Mouse (Mus musculus): Measurements from ENCODE around the gene Cd68.

DNA sequence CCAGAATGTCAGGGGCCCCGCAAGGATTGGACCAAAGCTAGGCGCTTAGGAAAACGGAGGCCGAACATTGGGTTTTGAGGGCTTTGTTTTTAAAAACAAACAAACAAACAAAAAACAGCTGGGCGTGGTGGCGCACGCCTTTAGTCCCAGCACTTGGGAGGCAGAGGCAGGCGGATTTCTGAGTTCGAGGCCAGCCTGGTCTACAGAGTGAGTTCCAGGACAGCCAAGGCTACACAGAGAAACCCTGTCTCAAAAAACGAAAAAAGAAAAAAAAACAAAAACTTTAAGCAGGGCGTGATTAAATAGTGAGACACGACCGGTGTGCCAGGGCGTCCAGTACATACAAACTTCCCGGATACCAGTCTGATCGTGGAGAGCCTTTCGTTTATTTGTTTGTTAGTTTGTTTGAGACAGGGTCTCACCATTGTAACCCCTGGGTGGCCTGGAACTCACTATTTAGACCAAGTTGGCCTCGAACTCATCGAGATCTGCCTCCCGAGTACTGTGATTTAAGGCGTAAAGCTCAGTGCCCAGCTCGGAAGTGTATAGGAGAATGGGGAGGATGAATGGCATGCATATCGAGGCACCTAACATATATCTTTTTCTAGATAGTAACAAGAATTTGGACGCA, 16.4 kb upstream of the Cd68 start:
- TF ChIP-seq POLR2A (IDR thresholded peaks at IDR 0.05; ENCODE audit: low read depth, low read length) (no peak), CTCF (IDR thresholded peaks at IDR 0.05; ENCODE audit: extremely low read depth, insufficient read length, insufficient replicate concordance, low read depth, low read length) (no peak)

All from small intestine, adult 2 months (tissue).